Mouse (Mus musculus) neural tube, embryonic 13.5 days (tissue): ENCODE measurements around the gene Eif3l. TPM values are rescaled to one million over a fixed set of nuclear protein-coding genes. Genes with fewer than 3 reads are reported as not detected.

Experiments
- ATAC-seq: fragments of 200-750 bp; cut with Nextera tagmentation; 2 replicates; pipeline ENCODE4 v1.8.0; 2017; ENCODE audit warnings: low read depth, mild to moderate bottlenecking, moderate TSS enrichment, moderate library complexity
- H3K27ac ChIP-seq: fragments of 300-500 bp; sonication (generic); replicated peaks from 2 replicates; pipeline ENCODE4 v1.5.1; 2015; ENCODE audit warnings: moderate library complexity, mild to moderate bottlenecking, inconsistent platforms
- H3K27me3 ChIP-seq: fragments of 300-500 bp; sonication (generic); 2 replicates; pipeline ENCODE4 v1.6.1; 2015; ENCODE audit warnings: mild to moderate bottlenecking, inconsistent platforms
- H3K36me3 ChIP-seq: fragments of 300-500 bp; sonication (generic); 2 replicates; pipeline ENCODE4 v1.6.1; 2015; ENCODE audit warnings: mild to moderate bottlenecking, inconsistent platforms
- H3K4me1 ChIP-seq: fragments of 300-500 bp; sonication (generic); replicated peaks from 2 replicates; pipeline ENCODE4 v1.6.1; 2015; ENCODE audit warnings: inconsistent platforms
- H3K4me2 ChIP-seq: fragments of 300-500 bp; sonication (generic); 2 replicates; pipeline ENCODE4 v1.6.1; 2015; ENCODE audit warnings: inconsistent platforms, mild to moderate bottlenecking, moderate library complexity
- H3K4me3 ChIP-seq: fragments of 300-500 bp; sonication (generic); 2 replicates; pipeline ENCODE4 v1.5.1; 2015; ENCODE audit warnings: mild to moderate bottlenecking, inconsistent platforms
- H3K9ac ChIP-seq: fragments of 300-500 bp; sonication (generic); 2 replicates; pipeline ENCODE4 v1.6.1; 2015; ENCODE audit warnings: moderate library complexity, mild to moderate bottlenecking, inconsistent platforms
- H3K9me3 ChIP-seq: fragments of 300-500 bp; sonication (generic); 2 replicates; pipeline ENCODE4 v1.6.1; 2016; ENCODE audit warnings: inconsistent platforms
- WGBS: fragments of 180-500 bp; shearing (Covaris S2); methylation state at CpG from one replicate; pipeline ENCODE4 v1.1.7; 2015; 5-methylcytosine and 5-hydroxymethylcytosine counted together
- polyA plus RNA-seq: library from polyadenylated mRNA; unstranded; fragments of >200 nt; fragmentation: Nextera tagmentation; extraction: Ambion mirVana; gene quantifications from 2 replicates; pipeline ENCODE4 v1.2.1, GENCODE M21; 2015

Eif3l gene
- polyA plus RNA-seq, 1 experiment from 2014 or later = 185 TPM

GRCm38 (mm10) chr15:79098220-79098619 is 23.2 kb downstream of the Eif3l start:
- WGBS = 63% methylated on average over 5 of the region's 5 CpGs
- Histone ChIP-seq H3K27ac (no peak overlapping the region), H3K9me3 (no peaks in the 10 kb centered on the region), H3K36me3 (peaks cover 29% of the 10 kb centered on the region), H3K4me1 (0 out of 2 replicates have a peak, but pooled peaks cover 16% of the 10 kb centered on the region), H3K27me3 (no peaks in the 10 kb centered on the region), H3K4me3 (no peak overlapping the region), H3K4me2 (no peak overlapping the region), H3K9ac (no peak overlapping the region)
- no peak for ATAC-seq

GRCm38 (mm10) chr15:79098868-79099267 is 23.9 kb downstream of the Eif3l start:
- H3K9ac ChIP-seq = no peak overlapping the region
- no peaks in the 10 kb centered on the region for H3K9me3 ChIP-seq
- H3K27ac ChIP-seq = no peak overlapping the region
- H3K4me3 ChIP-seq = no peak overlapping the region
- no peaks in the 10 kb centered on the region for H3K27me3 ChIP-seq
- H3K36me3 ChIP-seq = peaks cover 22% of the 10 kb centered on the region
- no peak for ATAC-seq
- H3K4me2 ChIP-seq = no peak overlapping the region
- 57% methylated on average over 7 of the region's 7 CpGs for WGBS
- 0 out of 2 replicates have a peak, but pooled peaks cover 16% of the 10 kb centered on the region for H3K4me1 ChIP-seq

GRCm38 (mm10) chr15:79099456-79099855 is 24.5 kb downstream of the Eif3l start:
- Histone ChIP-seq H3K4me2 (no peak overlapping the region), H3K9me3 (no peaks in the 10 kb centered on the region), H3K4me3 (no peak overlapping the region), H3K4me1 (0 out of 2 replicates have a peak, but pooled peaks cover 16% of the 10 kb centered on the region), H3K27me3 (no peaks in the 10 kb centered on the region), H3K36me3 (peaks cover 17% of the 10 kb centered on the region), H3K9ac (no peak overlapping the region), H3K27ac (no peak overlapping the region)
- 75% methylated on average over 4 of the region's 4 CpGs for WGBS
- ATAC-seq = no peak

GRCm38 (mm10) chr15:79100391-79100790 is 25.4 kb downstream of the Eif3l start:
- no peak for ATAC-seq
- H3K9ac ChIP-seq = no peak overlapping the region
- no peaks in the 10 kb centered on the region for H3K9me3 ChIP-seq
- H3K27me3 ChIP-seq = no peaks in the 10 kb centered on the region
- WGBS = 80% methylated on average over 4 of the region's 4 CpGs
- no peak overlapping the region for H3K4me3 ChIP-seq
- H3K4me1 ChIP-seq = 0 out of 2 replicates have a peak, but pooled peaks cover 16% of the 10 kb centered on the region
- H3K27ac ChIP-seq = no peak overlapping the region
- no peak overlapping the region for H3K4me2 ChIP-seq
- H3K36me3 ChIP-seq = peaks cover 8% of the 10 kb centered on the region

GRCm38 (mm10) chr15:79101531-79101930 is 26.6 kb downstream of the Eif3l start:
- H3K9ac ChIP-seq = no peak overlapping the region
- H3K9me3 ChIP-seq = no peaks in the 10 kb centered on the region
- ATAC-seq = no peak
- no peak overlapping the region for H3K4me2 ChIP-seq
- H3K27ac ChIP-seq = no peak overlapping the region
- no peak overlapping the region for H3K4me3 ChIP-seq
- no peaks in the 10 kb centered on the region for H3K27me3 ChIP-seq
- H3K36me3 ChIP-seq = no peaks in the 10 kb centered on the region
- H3K4me1 ChIP-seq = 0 out of 2 replicates have a peak, but pooled peaks cover 16% of the 10 kb centered on the region

GRCm38 (mm10) chr15:79103264-79103663 is 28.3 kb downstream of the Eif3l start:
- no peak overlapping the region for H3K4me2 ChIP-seq
- H3K4me1 ChIP-seq = peaks cover 10% of the 10 kb centered on the region
- no peaks in the 10 kb centered on the region for H3K9me3 ChIP-seq
- no peaks in the 10 kb centered on the region for H3K27me3 ChIP-seq
- 74% methylated on average over 10 of the region's 10 CpGs for WGBS
- H3K36me3 ChIP-seq = no peaks in the 10 kb centered on the region
- H3K9ac ChIP-seq = no peak overlapping the region
- no peak for ATAC-seq
- no peak overlapping the region for H3K27ac ChIP-seq
- H3K4me3 ChIP-seq = no peak overlapping the region

- no peak for ATAC-seq
- Histone ChIP-seq H3K4me1 (peaks cover 23% of the 10 kb centered on the region), H3K4me2 (no peak overlapping the region), H3K36me3 (no peaks in the 10 kb centered on the region), H3K9me3 (no peaks in the 10 kb centered on the region), H3K4me3 (no peak overlapping the region), H3K27ac (no peak overlapping the region), H3K9ac (no peak overlapping the region), H3K27me3 (peaks cover 4% of the 10 kb centered on the region; the same call in 1 of the 2 replicates)
- 60% methylated on average over 2 of the region's 2 CpGs for WGBS
Measured at GRCm38 (mm10) chr15:79105804-79106203, 30.8 kb downstream of the Eif3l start.

GRCm38 (mm10) chr15:79107966-79108365 is 33.0 kb downstream of the Eif3l start:
- H3K4me3 ChIP-seq = peak overlapping the region; percentile 91
- no peak; the same call in 1 of the 2 replicates for ATAC-seq
- peaks cover 5% of the 10 kb centered on the region; the same call in 1 of the 2 replicates for H3K27me3 ChIP-seq
- H3K9ac ChIP-seq = peak overlapping the region; percentile 93
- peak overlapping the region; percentile 80 for H3K27ac ChIP-seq
- peaks cover 3% of the 10 kb centered on the region for H3K36me3 ChIP-seq
- peak overlapping the region; percentile 97 for H3K4me2 ChIP-seq
- H3K9me3 ChIP-seq = no peaks in the 10 kb centered on the region
- peaks cover 36% of the 10 kb centered on the region for H3K4me1 ChIP-seq
- WGBS = 22% methylated on average over 7 of the region's 7 CpGs

- WGBS = under 1% methylated on average over 77 of the region's 85 CpGs
- peak within 1 kb of the TSS; percentile 80 for H3K27ac ChIP-seq
- H3K27me3 ChIP-seq = peaks cover 5% of the 10 kb centered on the region; the same call in 1 of the 2 replicates
- peaks cover 7% of the 10 kb centered on the region for H3K36me3 ChIP-seq
- peak within 1 kb of the TSS; percentile 97 for H3K4me2 ChIP-seq
- peak; percentile 75 for ATAC-seq
- peak within 1 kb of the TSS; percentile 91 for H3K4me3 ChIP-seq
- H3K9me3 ChIP-seq = no peaks in the 10 kb centered on the region
- H3K9ac ChIP-seq = peak within 1 kb of the TSS; percentile 93
- H3K4me1 ChIP-seq = peaks cover 36% of the 10 kb centered on the region
Measured at GRCm38 (mm10) chr15:79108421-79109320, 33.7 kb downstream of the Eif3l start, which contains the start of gene Micall1. Micall1 (plus strand) TSS chr15:79108898.

GRCm38 (mm10) chr15:79109321-79109934 is 34.4 kb downstream of the Eif3l start:
- Histone ChIP-seq H3K4me1 (peaks cover 36% of the 10 kb centered on the region), H3K27ac (peak overlapping the region; percentile 80), H3K9ac (peak overlapping the region; percentile 93), H3K27me3 (peaks cover 5% of the 10 kb centered on the region; the same call in 1 of the 2 replicates), H3K4me2 (peak overlapping the region; percentile 97), H3K4me3 (peak overlapping the region; percentile 91), H3K36me3 (peaks cover 7% of the 10 kb centered on the region), H3K9me3 (no peaks in the 10 kb centered on the region)
- under 1% methylated on average over 45 of the region's 46 CpGs for WGBS
- peak; percentile 60; the same call in 1 of the 2 replicates for ATAC-seq

- WGBS = 20% methylated on average over 9 of the region's 9 CpGs
- H3K27ac ChIP-seq = no peak overlapping the region
Measured at GRCm38 (mm10) chr15:79110031-79110430, 35.1 kb downstream of the Eif3l start.

GRCm38 (mm10) chr15:79110528-79110927 is 35.5 kb downstream of the Eif3l start:
- Histone ChIP-seq H3K27ac (no peak overlapping the region), H3K4me3 (peak overlapping the region; percentile 91), H3K9ac (peak overlapping the region; percentile 93), H3K27me3 (peaks cover 5% of the 10 kb centered on the region; the same call in 1 of the 2 replicates), H3K4me2 (peak overlapping the region; percentile 97), H3K36me3 (peaks cover 18% of the 10 kb centered on the region), H3K9me3 (no peaks in the 10 kb centered on the region), H3K4me1 (peaks cover 36% of the 10 kb centered on the region)
- ATAC-seq = no peak
- 62% methylated on average over 2 of the region's 2 CpGs for whole genome bisulfite sequencing

More at GRCm38 (mm10) chr15:79110031-79110430, 35.1 kb downstream of the Eif3l start:
- ATAC-seq = no peak
- Histone ChIP-seq H3K4me3 (peak overlapping the region; percentile 91), H3K36me3 (peaks cover 13% of the 10 kb centered on the region), H3K27me3 (peaks cover 5% of the 10 kb centered on the region; the same call in 1 of the 2 replicates), H3K4me2 (peak overlapping the region; percentile 97), H3K9ac (peak overlapping the region; percentile 93), H3K9me3 (no peaks in the 10 kb centered on the region), H3K4me1 (peaks cover 36% of the 10 kb centered on the region)
